Mouse (Mus musculus) MEL (cell line): ENCODE results near the gene Cfdp1. TPM values are rescaled to one million over a fixed set of nuclear protein-coding genes. Genes with fewer than 3 reads are reported as not detected.

Experiments used
- DNase-seq: peaks from one replicate; pipeline ENCODE4 v3.0.0; 2011; ENCODE audit warnings: low read depth, low spot score
- H3K27ac ChIP-seq: 2 replicates; pipeline ENCODE4 v1.5.1; 2012; ENCODE audit warnings: low read depth, mild to moderate bottlenecking, control low read depth, low read length, moderate library complexity; ENCODE audit not compliant: control insufficient read depth
- H3K27me3 ChIP-seq, 2 experiments: fragments of 150-350 bp in 1 of 2; sonication (generic) in 1 of 2; 2 replicates each; pipeline ENCODE4 v1.6.1; 2012; ENCODE audit warnings: low read length in 2 of 2, mild to moderate bottlenecking in 2 of 2, improper control_type of control experiment in 1 of 2, moderate library complexity in 1 of 2; ENCODE audit not compliant: insufficient read depth in 2 of 2, control insufficient read depth in 1 of 2
- H3K36me3 ChIP-seq, 2 experiments: 2 replicates each; pipeline ENCODE4 v1.6.1; 2012 to 2014; ENCODE audit warnings: low read length in 2 of 2, improper control_type of control experiment in 1 of 2, inconsistent platforms in 1 of 2, mild to moderate bottlenecking in 1 of 2; ENCODE audit not compliant: insufficient read depth in 2 of 2, control insufficient read depth in 1 of 2
- H3K4me1 ChIP-seq, 2 experiments: fragments of 150-350 bp in 1 of 2; sonication (generic) in 1 of 2; 2 replicates each; pipeline ENCODE4 v1.6.1; 2012; ENCODE audit warnings: low read length in 2 of 2, improper control_type of control experiment in 1 of 2, mild to moderate bottlenecking in 1 of 2; ENCODE audit not compliant: insufficient read depth in 2 of 2, control insufficient read depth in 1 of 2
- H3K4me3 ChIP-seq, 2 experiments: fragments of 150-350 bp in 1 of 2; sonication (generic) in 1 of 2; 2 replicates each; pipeline ENCODE4 v1.5.1; 2012; ENCODE audit warnings: low read depth in 2 of 2, low read length in 2 of 2, mild to moderate bottlenecking in 2 of 2, moderate library complexity in 2 of 2, control low read depth in 1 of 2, improper control_type of control experiment in 1 of 2; ENCODE audit not compliant: control insufficient read depth in 1 of 2, insufficient read depth in 1 of 2
- H3K79me2 ChIP-seq: 2 replicates; pipeline ENCODE4 v1.6.1; 2012; ENCODE audit warnings: mild to moderate bottlenecking, low read length, moderate library complexity; ENCODE audit not compliant: control insufficient read depth, poor library complexity, insufficient read depth
- H3K9ac ChIP-seq: 2 replicates; pipeline ENCODE4 v1.6.1; 2012; ENCODE audit warnings: low read depth, mild to moderate bottlenecking, control low read depth, low read length, moderate library complexity; ENCODE audit not compliant: control insufficient read depth, poor library complexity, severe bottlenecking
- H3K9me3 ChIP-seq: fragments of 150-350 bp; sonication (generic); replicated peaks from 2 replicates; pipeline ENCODE4 v1.6.1; 2012; ENCODE audit warnings: mild to moderate bottlenecking, low read length, improper control_type of control experiment, moderate library complexity; ENCODE audit not compliant: insufficient read depth
- BHLHE40 ChIP-seq: IDR thresholded peaks from 2 replicates; pipeline ENCODE4 v1.6.1; 2012; ENCODE audit warnings: low read depth, mild to moderate bottlenecking, inconsistent platforms, low read length, improper control_type of control experiment, borderline replicate concordance
- CHD1 ChIP-seq: IDR thresholded peaks from 2 replicates; pipeline ENCODE4 v1.6.1; 2012; ENCODE audit warnings: low read depth, mild to moderate bottlenecking, inconsistent platforms, low read length, improper control_type of control experiment
- CHD2 ChIP-seq: IDR thresholded peaks from 2 replicates; pipeline ENCODE4 v1.6.1; 2011; ENCODE audit warnings: low read length, improper control_type of control experiment
- CTCF ChIP-seq, 3 experiments: IDR thresholded peaks in 2 of 3; conservative IDR thresholded peaks in 1 of 3; 2 replicates each; pipeline ENCODE4 v1.5.1; 2011 to 2012; ENCODE audit warnings: low read length in 3 of 3, low read depth in 2 of 3, mild to moderate bottlenecking in 2 of 3, improper control_type of control experiment in 1 of 3, inconsistent platforms in 1 of 3, mixed read lengths in 1 of 3, moderate library complexity in 1 of 3; ENCODE audit not compliant: control insufficient read depth in 1 of 3, insufficient read depth in 1 of 3, poor library complexity in 1 of 3, severe bottlenecking in 1 of 3
- E2F4 ChIP-seq: IDR thresholded peaks from 2 replicates; pipeline ENCODE4 v1.6.1; 2011; ENCODE audit warnings: low read depth, low read length, improper control_type of control experiment, borderline replicate concordance
- ELF1 ChIP-seq: IDR thresholded peaks from 2 replicates; pipeline ENCODE4 v1.6.1; 2014; ENCODE audit warnings: low read depth, mild to moderate bottlenecking, inconsistent platforms, low read length, improper control_type of control experiment, moderate library complexity
- GABPA ChIP-seq: IDR thresholded peaks from 2 replicates; pipeline ENCODE4 v1.6.1; 2012; ENCODE audit warnings: low read depth, mild to moderate bottlenecking, inconsistent platforms, low read length, improper control_type of control experiment, moderate library complexity
- GATA1 ChIP-seq: IDR thresholded peaks from 2 replicates; pipeline ENCODE4 v1.6.1; 2011; ENCODE audit warnings: low read depth, low read length, improper control_type of control experiment
- JUND ChIP-seq: IDR thresholded peaks from 2 replicates; pipeline ENCODE4 v1.6.1; 2011; ENCODE audit warnings: low read depth, mild to moderate bottlenecking, improper control_type of control experiment, low read length
- KAT2A ChIP-seq: conservative IDR thresholded peaks from 2 replicates; pipeline ENCODE4 v1.6.1; 2012; ENCODE audit warnings: low read depth, low read length, improper control_type of control experiment, inconsistent platforms
- MAFK ChIP-seq: IDR thresholded peaks from 2 replicates; pipeline ENCODE4 v1.6.1; 2011; ENCODE audit warnings: low read depth, mild to moderate bottlenecking, low read length, improper control_type of control experiment, borderline replicate concordance
- MAX ChIP-seq: IDR thresholded peaks from 2 replicates; pipeline ENCODE4 v1.6.1; 2011; ENCODE audit warnings: low read length, improper control_type of control experiment
- MAZ ChIP-seq: IDR thresholded peaks from 2 replicates; pipeline ENCODE4 v1.6.1; 2012; ENCODE audit warnings: low read depth, mild to moderate bottlenecking, inconsistent platforms, low read length, improper control_type of control experiment
- MXI1 ChIP-seq: IDR thresholded peaks from 2 replicates; pipeline ENCODE4 v1.6.1; 2011; ENCODE audit warnings: mild to moderate bottlenecking, low read depth, low read length, improper control_type of control experiment
- MYB ChIP-seq: IDR thresholded peaks from 2 replicates; pipeline ENCODE4 v1.6.1; 2011; ENCODE audit warnings: mild to moderate bottlenecking, low read depth, low read length, improper control_type of control experiment
- NELFE ChIP-seq: IDR thresholded peaks from 2 replicates; pipeline ENCODE4 v1.6.1; 2011; ENCODE audit warnings: low read depth, low read length, improper control_type of control experiment
- NRF1 ChIP-seq: IDR thresholded peaks from 2 replicates; pipeline ENCODE4 v1.6.1; 2014; ENCODE audit warnings: low read depth, mild to moderate bottlenecking, inconsistent platforms, low read length, improper control_type of control experiment, moderate library complexity; ENCODE audit not compliant: poor library complexity, insufficient read depth, severe bottlenecking
- POLR2A ChIP-seq, 2 experiments: IDR thresholded peaks; 2 replicates each; pipeline ENCODE4 v1.6.1; 2011 to 2012; ENCODE audit warnings: low read length in 2 of 2, mild to moderate bottlenecking in 2 of 2, control low read depth in 1 of 2, improper control_type of control experiment in 1 of 2, low read depth in 1 of 2, moderate library complexity in 1 of 2; ENCODE audit not compliant: control insufficient read depth in 1 of 2, insufficient read depth in 1 of 2, poor library complexity in 1 of 2
- POLR2AphosphoS2 ChIP-seq: IDR thresholded peaks from 2 replicates; pipeline ENCODE4 v1.6.1; 2011; ENCODE audit warnings: low read length, improper control_type of control experiment
- POLR2AphosphoS5 ChIP-seq: IDR thresholded peaks from 2 replicates; pipeline ENCODE4 v1.6.1; 2012; ENCODE audit warnings: low read depth, borderline replicate concordance, mild to moderate bottlenecking, inconsistent platforms, low read length, moderate library complexity, mixed read lengths
- TCF12 ChIP-seq: IDR thresholded peaks from 2 replicates; pipeline ENCODE4 v1.6.1; 2014; ENCODE audit warnings: low read depth, mild to moderate bottlenecking, inconsistent platforms, low read length, improper control_type of control experiment, moderate library complexity
- UBTF ChIP-seq: IDR thresholded peaks from 2 replicates; pipeline ENCODE4 v1.6.1; 2012; ENCODE audit warnings: low read depth, mild to moderate bottlenecking, inconsistent platforms, low read length, improper control_type of control experiment, moderate library complexity, borderline replicate concordance; ENCODE audit not compliant: insufficient read depth
- ZC3H11A ChIP-seq: IDR thresholded peaks from 2 replicates; pipeline ENCODE4 v1.6.1; 2012; ENCODE audit warnings: low read depth, mild to moderate bottlenecking, inconsistent platforms, low read length, improper control_type of control experiment
- ZKSCAN1 ChIP-seq: IDR thresholded peaks from 2 replicates; pipeline ENCODE4 v1.6.1; 2012; ENCODE audit warnings: low read depth, mild to moderate bottlenecking, inconsistent platforms, low read length, improper control_type of control experiment, moderate library complexity
- ZMIZ1 ChIP-seq: IDR thresholded peaks from 2 replicates; pipeline ENCODE4 v1.6.1; 2012; ENCODE audit warnings: low read depth, mild to moderate bottlenecking, inconsistent platforms, low read length, improper control_type of control experiment, moderate library complexity
- ZNF384 ChIP-seq: IDR thresholded peaks from 2 replicates; pipeline ENCODE4 v1.6.1; 2012; ENCODE audit warnings: low read depth, mild to moderate bottlenecking, inconsistent platforms, low read length, improper control_type of control experiment
- polyA plus RNA-seq, 2 experiments: library from polyadenylated mRNA; stranded (reverse) in 1 of 2; unstranded in 1 of 2; fragments of >175 nt in 1 of 2; fragments of >200 nt in 1 of 2; gene quantifications; 2 replicates each; pipeline versions ENCODE4 v1.2.1 to v1.2.4; 2012; ENCODE audit warnings: low replicate concordance in 2 of 2, low read depth in 1 of 2; ENCODE audit not compliant: insufficient read length in 2 of 2, insufficient read depth in 1 of 2, missing spikeins in 1 of 2
- total RNA-seq: library from RNA; depleted of rRNA; stranded (reverse); fragments of 300-350 nt; gene quantifications from 2 replicates; pipeline ENCODE4 v1.2.3, GENCODE M21; 2012

Gene Cfdp1
- total and polyA plus RNA-seq, 3 experiments, result 185 to 214 TPM; not detected in 1

DNA sequence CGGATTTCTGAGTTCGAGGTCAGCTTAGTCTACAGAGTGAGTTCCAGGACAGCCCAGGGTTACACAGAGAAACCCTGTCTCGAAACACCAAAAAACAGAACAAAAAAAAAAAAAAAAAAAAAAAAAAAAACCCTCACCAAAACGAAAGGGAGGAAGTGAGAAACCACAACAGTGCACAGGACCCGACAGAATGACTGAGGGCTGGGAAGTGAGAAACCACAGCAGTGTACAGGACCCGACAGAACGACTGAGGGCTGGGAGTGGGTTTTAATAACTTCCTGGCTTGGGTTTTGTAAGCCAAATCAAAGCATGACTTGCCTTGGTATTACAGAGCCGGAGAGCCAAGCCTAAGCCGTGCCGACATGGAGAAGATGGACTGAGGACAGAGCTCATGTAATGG is 32.9 kb downstream of the Cfdp1 start (continued):
- no peak for TF ChIP-seq NELFE

GRCm38 (mm10) chr8:111820691-111821090 is 33.4 kb downstream of the Cfdp1 start:
- no peak for TF ChIP-seq ZKSCAN1
- no peak for TF ChIP-seq MAFK
- TF ChIP-seq MYB, result no peak
- TF ChIP-seq JUND, result no peak
- no peak for TF ChIP-seq MAX
- no peak for TF ChIP-seq BHLHE40
- TF ChIP-seq ZC3H11A, result no peak
- TF ChIP-seq CHD1, result no peak
- TF ChIP-seq MAZ, result no peak
- no peak for TF ChIP-seq CTCF (IDR thresholded peaks at IDR 0.05 in 2 of 3, conservative IDR thresholded peaks at IDR 0.05 in 1 of 3; ENCODE audit: control insufficient read depth in 1 of 3, insufficient read depth in 1 of 3, low read depth in 2 of 3, low read length in 3 of 3, poor library complexity in 1 of 3, severe bottlenecking in 1 of 3)
- TF ChIP-seq ELF1, result no peak
- no peak for TF ChIP-seq NRF1
- no peak for TF ChIP-seq GATA1
- no peak for TF ChIP-seq POLR2AphosphoS5
- TF ChIP-seq POLR2AphosphoS2, result no peak
- TF ChIP-seq UBTF, result no peak
- TF ChIP-seq POLR2A (IDR thresholded peaks at IDR 0.05; ENCODE audit: control insufficient read depth in 1 of 2, insufficient read depth in 1 of 2, low read depth in 1 of 2, low read length in 2 of 2, poor library complexity in 1 of 2), result no peak
- no peak for TF ChIP-seq E2F4
- no peak for TF ChIP-seq MXI1
- TF ChIP-seq, all 39 proteins: peak for 0
- Histone ChIP-seq H3K36me3 (peaks cover 11 to 22% of the 10 kb centered on the region in 2 experiments), H3K4me3 (no peak overlapping the region), H3K27me3 (no peaks in the 10 kb centered on the region), H3K9ac (no peak overlapping the region), H3K9me3 (no peaks in the 10 kb centered on the region), H3K4me1 (peaks cover 11 to 14% of the 10 kb centered on the region in 2 experiments), H3K79me2 (no peaks in the 10 kb centered on the region), H3K27ac (no peak overlapping the region)
- no peak for DNase-seq

- no peak for DNase-seq
- Histone ChIP-seq H3K27me3 (no peaks in the 10 kb centered on the region), H3K79me2 (no peaks in the 10 kb centered on the region), H3K9ac (no peak overlapping the region), H3K4me1 (peaks cover 11 to 14% of the 10 kb centered on the region in 2 experiments), H3K9me3 (no peaks in the 10 kb centered on the region), H3K27ac (no peak overlapping the region), H3K36me3 (peaks cover 10 to 22% of the 10 kb centered on the region in 2 experiments), H3K4me3 (no peak overlapping the region)
- no peak for TF ChIP-seq ZKSCAN1
- TF ChIP-seq POLR2AphosphoS2, result no peak
- no peak for TF ChIP-seq ZMIZ1
- TF ChIP-seq POLR2AphosphoS5, result no peak
- TF ChIP-seq KAT2A, result no peak
- no peak for TF ChIP-seq GATA1
- TF ChIP-seq GABPA, result no peak
- no peak for TF ChIP-seq BHLHE40
- TF ChIP-seq E2F4, result no peak
- TF ChIP-seq ELF1, result no peak
- TF ChIP-seq MXI1, result no peak
- no peak for TF ChIP-seq CHD2
- no peak for TF ChIP-seq MAX
- TF ChIP-seq TCF12, result no peak
- TF ChIP-seq ZNF384, result no peak
Observed at GRCm38 (mm10) chr8:111820018-111820417, 34.1 kb downstream of the Cfdp1 start.
